Mouse (Mus musculus) midbrain, embryonic 15.5 days (tissue): ENCODE results near the gene Fbxl8. TPM values are rescaled to one million over a fixed set of nuclear protein-coding genes. Genes with fewer than 3 reads are reported as not detected.

Source experiments
- ATAC-seq: fragments of 200-750 bp; cut with Nextera tagmentation; replicated peaks from 2 replicates; pipeline ENCODE4 v1.8.0; 2017; ENCODE audit warnings: moderate TSS enrichment
- H3K27ac ChIP-seq: fragments of 300-500 bp; sonication (generic); 2 replicates; pipeline ENCODE4 v1.5.1; 2015; ENCODE audit warnings: mild to moderate bottlenecking, inconsistent platforms
- H3K27me3 ChIP-seq: fragments of 300-500 bp; sonication (generic); replicated peaks from 2 replicates; pipeline ENCODE4 v1.6.1; 2015; ENCODE audit warnings: inconsistent platforms
- H3K36me3 ChIP-seq: fragments of 300-500 bp; sonication (generic); replicated peaks from 2 replicates; pipeline ENCODE4 v1.6.1; 2015; ENCODE audit warnings: inconsistent platforms
- H3K4me1 ChIP-seq: fragments of 300-500 bp; sonication (generic); 2 replicates; pipeline ENCODE4 v1.6.1; 2015; ENCODE audit warnings: inconsistent platforms
- H3K4me2 ChIP-seq: fragments of 300-500 bp; sonication (generic); 2 replicates; pipeline ENCODE4 v1.6.1; 2015; ENCODE audit warnings: inconsistent platforms, mild to moderate bottlenecking, moderate library complexity
- H3K4me3 ChIP-seq: fragments of 300-500 bp; sonication (generic); 2 replicates; pipeline ENCODE4 v1.5.1; 2015; ENCODE audit warnings: mild to moderate bottlenecking, inconsistent platforms
- H3K9ac ChIP-seq: fragments of 300-500 bp; sonication (generic); 2 replicates; pipeline ENCODE4 v1.6.1; 2015; ENCODE audit warnings: mild to moderate bottlenecking, inconsistent platforms
- H3K9me3 ChIP-seq: fragments of 300-500 bp; sonication (generic); 2 replicates; pipeline ENCODE4 v1.6.1; 2016; ENCODE audit warnings: inconsistent platforms
- WGBS: fragments of 180-500 bp; shearing (Covaris S2); methylation state at CpG from one replicate; pipeline ENCODE4 v1.1.7; 2015; ENCODE audit warnings: mixed read lengths; 5-methylcytosine and 5-hydroxymethylcytosine counted together
- polyA plus RNA-seq: library from polyadenylated mRNA; unstranded; fragments of >200 nt; fragmentation: Nextera tagmentation; extraction: Ambion mirVana; gene quantifications from 2 replicates; pipeline ENCODE4 v1.2.1, GENCODE M21; 2015

Fbxl8 gene
- polyA plus RNA-seq, 1 experiment from 2014 or later = 0.99 TPM

GRCm38 (mm10) chr8:105237442-105238142 is 26.9 kb upstream of the Fbxl8 start:
- no peak for ATAC-seq
- no peaks in the 10 kb centered on the region for H3K27me3 ChIP-seq
- no peak overlapping the region for H3K4me2 ChIP-seq
- H3K4me1 ChIP-seq = no peaks in the 10 kb centered on the region
- no peak overlapping the region for H3K9ac ChIP-seq
- H3K27ac ChIP-seq = no peak overlapping the region
- H3K4me3 ChIP-seq = no peak overlapping the region
- H3K36me3 ChIP-seq = peaks cover 28% of the 10 kb centered on the region
- no peaks in the 10 kb centered on the region for H3K9me3 ChIP-seq
- 91% methylated on average over 14 of the region's 14 CpGs for WGBS

DNA sequence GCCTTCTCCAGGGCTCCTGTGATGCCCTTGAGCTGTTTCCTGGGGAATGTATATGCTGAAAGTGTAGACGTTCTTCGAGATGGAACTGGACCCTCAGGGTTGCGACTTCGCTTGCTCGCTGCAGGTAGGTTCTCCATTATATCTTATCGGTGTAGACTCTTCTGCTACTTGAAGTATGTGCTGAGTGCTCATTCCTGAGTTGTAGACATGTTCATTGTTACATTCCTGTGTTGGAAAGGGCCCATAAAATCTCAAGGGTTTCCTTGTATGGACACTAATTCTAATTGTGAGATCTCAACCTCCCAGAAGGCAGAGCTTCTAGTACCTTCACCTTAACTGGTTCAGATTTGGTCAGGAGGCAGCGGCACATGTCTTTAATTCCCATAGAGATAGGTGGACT is 23.4 kb upstream of the Fbxl8 start:
- H3K27me3 ChIP-seq = no peaks in the 10 kb centered on the region
- H3K27ac ChIP-seq = no peak overlapping the region
- WGBS = 96% methylated on average over 7 of the region's 7 CpGs
- H3K4me1 ChIP-seq = no peaks in the 10 kb centered on the region
- no peak overlapping the region for H3K4me2 ChIP-seq
- no peaks in the 10 kb centered on the region for H3K9me3 ChIP-seq
- no peak for ATAC-seq
- no peak overlapping the region for H3K9ac ChIP-seq
- no peak overlapping the region for H3K4me3 ChIP-seq
- H3K36me3 ChIP-seq = peaks cover 21% of the 10 kb centered on the region

GRCm38 (mm10) chr8:105251954-105252353 is 12.5 kb upstream of the Fbxl8 start:
- peaks cover 12% of the 10 kb centered on the region for H3K27me3 ChIP-seq
- H3K4me2 ChIP-seq = no peak overlapping the region
- H3K4me3 ChIP-seq = no peak overlapping the region
- no peak for ATAC-seq
- WGBS = 95% methylated on average over 6 of the region's 6 CpGs
- no peak overlapping the region for H3K9ac ChIP-seq
- H3K9me3 ChIP-seq = no peaks in the 10 kb centered on the region
- peaks cover 33% of the 10 kb centered on the region for H3K36me3 ChIP-seq
- H3K4me1 ChIP-seq = peaks cover 16% of the 10 kb centered on the region
- no peak overlapping the region for H3K27ac ChIP-seq

DNA sequence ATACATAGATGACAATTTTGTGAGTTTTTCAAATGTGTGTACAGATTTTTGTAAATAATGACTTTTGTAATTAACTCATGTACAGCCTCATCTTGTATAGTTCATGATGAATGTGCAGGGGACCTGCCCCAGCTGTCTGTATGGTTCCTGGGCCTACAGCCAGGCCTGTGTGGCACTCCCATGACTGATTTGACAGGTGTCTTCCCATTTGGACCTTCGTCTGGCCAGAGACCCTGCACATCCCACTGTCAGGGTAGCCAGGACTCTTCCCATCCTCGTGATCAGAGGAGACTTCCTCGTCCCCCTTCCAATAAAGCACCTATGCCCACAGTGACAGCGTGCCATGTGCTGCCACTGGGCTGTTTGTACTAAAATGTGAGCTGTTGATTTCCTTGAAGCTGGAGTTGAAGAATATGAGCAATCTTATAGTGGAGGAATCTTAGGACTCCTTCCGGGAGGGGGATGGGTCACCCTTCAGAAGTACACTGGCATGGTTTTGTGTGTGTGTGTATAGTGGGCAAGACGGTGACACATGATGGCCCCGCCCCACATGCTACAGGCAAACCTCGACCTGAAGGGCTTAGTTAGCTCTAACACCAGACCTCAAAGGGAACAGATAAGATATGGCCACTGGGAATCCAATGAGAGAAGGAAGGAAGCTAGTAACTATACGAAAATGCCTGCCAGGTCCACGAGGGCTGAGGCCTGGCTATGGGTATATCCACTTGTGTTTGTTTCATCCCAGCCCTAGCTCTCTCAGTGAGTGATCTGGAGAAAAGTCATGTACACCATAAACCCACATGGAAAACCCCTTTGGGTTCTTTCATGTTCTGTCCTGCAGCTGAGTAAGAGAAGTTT is 11.5 kb upstream of the Fbxl8 start:
- Histone ChIP-seq H3K27ac (no peak overlapping the region), H3K27me3 (peaks cover 19% of the 10 kb centered on the region), H3K4me2 (0 out of 2 replicates have a peak overlapping the region, but pooled peaks have one; percentile 90), H3K9ac (no peak overlapping the region), H3K4me3 (no peak overlapping the region), H3K4me1 (peaks cover 16% of the 10 kb centered on the region), H3K36me3 (peaks cover 29% of the 10 kb centered on the region), H3K9me3 (no peaks in the 10 kb centered on the region)
- no peak for ATAC-seq
- 93% methylated on average over 10 of the region's 10 CpGs for WGBS

GRCm38 (mm10) chr8:105253766-105254151 is 10.7 kb upstream of the Fbxl8 start:
- H3K36me3 ChIP-seq = peaks cover 24% of the 10 kb centered on the region
- H3K27me3 ChIP-seq = peaks cover 28% of the 10 kb centered on the region
- H3K4me3 ChIP-seq = peak overlapping the region; percentile 53
- H3K9me3 ChIP-seq = no peaks in the 10 kb centered on the region
- H3K4me2 ChIP-seq = peak overlapping the region; percentile 90
- peak; percentile 41 for ATAC-seq
- peak overlapping the region; percentile 53; the same call in 1 of the 2 replicates for H3K9ac ChIP-seq
- H3K27ac ChIP-seq = no peak overlapping the region
- H3K4me1 ChIP-seq = peaks cover 18% of the 10 kb centered on the region
- 30% methylated on average over 20 of the region's 20 CpGs for WGBS

DNA sequence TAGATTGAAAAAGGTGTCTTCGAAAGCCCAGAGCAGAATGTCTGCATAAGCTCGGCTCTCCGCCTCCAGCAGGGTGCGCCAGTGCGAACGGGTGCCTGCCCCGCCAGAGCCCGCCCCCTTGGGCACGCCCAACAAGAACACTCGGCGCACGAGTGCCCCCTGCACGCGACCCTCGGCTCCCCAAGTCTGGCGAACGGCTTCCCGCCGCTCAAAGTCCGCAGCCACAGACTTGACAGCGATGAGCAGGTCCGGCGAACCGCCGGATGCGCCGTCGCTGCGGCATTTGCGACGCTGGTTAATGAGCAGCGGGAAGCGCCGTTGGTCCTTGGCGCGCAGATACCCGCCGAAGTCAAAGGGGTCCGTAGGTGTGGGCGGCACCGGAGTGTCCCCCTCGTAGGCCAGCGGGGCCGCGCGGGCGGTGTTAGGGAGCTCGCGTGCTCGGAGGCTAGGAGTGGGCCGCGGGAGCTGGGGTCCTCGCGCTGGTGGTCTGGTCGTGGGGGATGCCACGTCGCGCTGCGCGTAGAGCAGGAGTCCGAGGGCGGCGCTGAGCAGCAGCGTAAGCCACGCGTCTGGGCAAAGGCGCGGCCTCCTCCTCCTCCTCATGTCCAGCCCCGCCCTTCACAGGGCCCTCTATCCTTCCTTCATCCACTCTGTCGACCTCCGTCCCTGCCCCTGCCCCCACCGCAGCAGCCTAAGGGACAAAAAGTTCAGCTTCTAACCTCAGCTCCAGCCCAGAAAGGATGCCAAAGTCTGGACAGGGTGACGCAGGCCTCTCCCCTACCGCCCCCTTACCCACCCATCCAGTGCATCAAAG is 10.1 kb upstream of the Fbxl8 start:
- Histone ChIP-seq H3K36me3 (peaks cover 22% of the 10 kb centered on the region), H3K4me2 (peak overlapping the region; percentile 90), H3K27me3 (peaks cover 34% of the 10 kb centered on the region), H3K27ac (peak overlapping the region; percentile 53; the same call in 1 of the 2 replicates), H3K9me3 (no peaks in the 10 kb centered on the region), H3K9ac (peak overlapping the region; percentile 53), H3K4me3 (peak overlapping the region; percentile 53), H3K4me1 (peaks cover 24% of the 10 kb centered on the region)
- under 1% methylated on average over 74 of the region's 74 CpGs for WGBS
- ATAC-seq = peak; percentile 85

DNA sequence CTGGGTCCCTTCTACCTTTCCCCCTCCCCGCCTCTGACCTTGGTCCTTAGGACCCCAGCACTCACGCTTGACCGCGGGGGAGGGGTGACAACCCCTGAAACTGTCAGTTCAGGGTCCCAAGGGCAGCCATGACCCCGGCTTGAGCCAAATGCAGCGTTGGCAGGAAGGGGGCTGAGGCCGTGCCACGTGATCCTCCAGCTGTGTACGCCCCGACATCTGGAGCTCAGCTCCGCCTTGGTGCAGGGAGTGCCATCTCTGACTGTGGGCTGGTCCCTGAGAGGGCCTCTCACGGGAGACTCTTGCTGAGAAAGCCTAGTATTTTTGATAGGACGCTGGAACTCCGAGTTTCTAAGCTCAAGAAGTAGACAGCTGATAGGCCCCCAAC is 9.5 kb upstream of the Fbxl8 start, which contains the start of gene B3gnt9:
TSS of gene B3gnt9 (minus strand) at position 188 of the 385 bp plus-strand sequence.
- Histone ChIP-seq H3K9ac (peak within 1 kb of the TSS; percentile 53), H3K4me3 (peak within 1 kb of the TSS; percentile 53), H3K4me1 (peaks cover 30% of the 10 kb centered on the region), H3K27ac (peak within 1 kb of the TSS; percentile 53; the same call in 1 of the 2 replicates), H3K9me3 (no peaks in the 10 kb centered on the region), H3K36me3 (peaks cover 16% of the 10 kb centered on the region), H3K4me2 (peak within 1 kb of the TSS; percentile 90), H3K27me3 (peaks cover 39% of the 10 kb centered on the region)
- peak; percentile 24 for ATAC-seq
- WGBS = 3% methylated on average over 14 of the region's 14 CpGs

- H3K4me1 ChIP-seq = peaks cover 32% of the 10 kb centered on the region
- H3K9ac ChIP-seq = no peak overlapping the region
- no peaks in the 10 kb centered on the region for H3K36me3 ChIP-seq
- no peak overlapping the region for H3K4me2 ChIP-seq
- no peaks in the 10 kb centered on the region for H3K9me3 ChIP-seq
- no peak overlapping the region for H3K4me3 ChIP-seq
- WGBS = 71% methylated on average over 7 of the region's 7 CpGs
- H3K27ac ChIP-seq = no peak overlapping the region
- ATAC-seq = no peak
- H3K27me3 ChIP-seq = peaks cover 61% of the 10 kb centered on the region
Measured at GRCm38 (mm10) chr8:105257318-105258114, 6.9 kb upstream of the Fbxl8 start.

DNA sequence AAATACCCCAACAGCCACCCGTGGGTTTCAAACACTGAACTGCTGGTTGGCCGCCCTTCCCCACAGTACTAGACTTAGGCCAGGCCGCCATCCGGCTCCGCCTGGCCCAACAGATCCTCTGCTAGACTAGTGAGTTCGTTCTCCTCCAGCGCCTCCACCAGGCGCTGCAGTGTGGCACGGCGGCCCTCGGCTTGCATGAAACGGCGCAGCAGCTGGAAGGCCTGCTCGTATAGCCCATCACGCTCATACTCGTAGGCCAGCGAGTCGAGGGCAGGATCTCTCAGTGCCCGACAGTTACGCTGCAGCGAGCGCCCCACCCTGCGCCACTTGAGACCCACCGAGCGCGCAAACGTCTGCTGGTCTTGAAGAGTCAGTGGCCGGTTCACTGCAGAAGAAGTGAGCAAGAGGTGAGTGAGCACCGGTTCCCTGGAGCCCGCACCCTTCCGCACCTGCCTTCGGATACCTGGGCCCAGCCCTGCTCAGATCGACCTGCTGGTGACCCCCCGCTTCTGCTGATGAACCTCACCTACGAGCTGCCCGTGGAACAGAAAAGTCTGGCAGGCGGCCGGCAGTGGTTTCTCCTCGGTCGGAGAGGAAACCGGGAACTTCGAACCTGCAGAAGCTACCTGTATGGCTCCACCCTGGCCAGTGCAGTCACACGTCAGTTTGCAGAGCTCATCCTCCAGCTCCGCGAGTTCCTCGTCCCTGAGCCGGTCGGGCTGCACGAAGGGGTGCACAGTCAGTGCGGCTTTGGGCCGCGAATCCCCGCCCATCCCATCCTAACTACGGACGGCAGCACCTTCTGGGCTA is 5.3 kb upstream of the Fbxl8 start:
- Histone ChIP-seq H3K9me3 (no peaks in the 10 kb centered on the region), H3K27ac (no peak overlapping the region), H3K27me3 (peaks cover 75% of the 10 kb centered on the region), H3K36me3 (no peaks in the 10 kb centered on the region), H3K4me3 (peak overlapping the region; percentile 35), H3K4me2 (peak overlapping the region; percentile 61), H3K4me1 (peaks cover 28% of the 10 kb centered on the region), H3K9ac (peak overlapping the region; percentile 3; the same call in 1 of the 2 replicates)
- peak; percentile 46 for ATAC-seq
- WGBS = 3% methylated on average over 55 of the region's 55 CpGs

GRCm38 (mm10) chr8:105259721-105260320 is 4.6 kb upstream of the Fbxl8 start:
- no peaks in the 10 kb centered on the region for H3K9me3 ChIP-seq
- peak; percentile 59 for ATAC-seq
- H3K36me3 ChIP-seq = no peaks in the 10 kb centered on the region
- peaks cover 77% of the 10 kb centered on the region for H3K27me3 ChIP-seq
- peak overlapping the region; percentile 3; the same call in 1 of the 2 replicates for H3K9ac ChIP-seq
- H3K4me2 ChIP-seq = peak overlapping the region; percentile 61
- peaks cover 27% of the 10 kb centered on the region for H3K4me1 ChIP-seq
- H3K4me3 ChIP-seq = peak overlapping the region; percentile 35
- no peak overlapping the region for H3K27ac ChIP-seq
- WGBS = 3% methylated on average over 30 of the region's 30 CpGs
